Mouse (Mus musculus): ENCODE results near the gene Usp21. TPM values are rescaled to one million over a fixed set of nuclear protein-coding genes. Genes with fewer than 3 reads are reported as not detected.
"Not testable (repeated sequence)": the region's sequence is repeated elsewhere in the genome, so short reads cannot be mapped to it uniquely, and the experiment has no call there.

Usp21 gene
- polyA plus RNA-seq, 1 experiment from 2014 or later, result 106 TPM

DNA sequence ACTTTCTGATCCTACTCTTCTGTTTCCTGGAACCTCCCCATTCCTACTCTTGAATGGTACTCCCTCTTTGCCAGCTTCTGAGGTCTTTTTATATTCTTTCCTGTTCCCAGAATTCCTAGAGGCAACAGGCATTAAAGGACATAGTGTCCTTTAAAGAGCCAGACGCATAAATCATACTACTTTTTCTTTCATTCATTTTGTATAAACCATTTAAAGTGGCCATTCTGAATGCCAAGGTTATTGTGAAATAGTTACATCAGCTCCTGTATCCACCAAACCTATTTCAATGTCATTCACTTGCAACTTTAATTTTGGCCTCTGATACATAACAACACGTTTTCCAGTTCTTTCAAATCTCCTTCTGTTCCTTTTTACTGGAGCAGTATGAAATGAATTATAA lies 21.5 kb upstream of the Usp21 start:
- Histone ChIP-seq H3K4me3 (no peak overlapping the region), H3K4me1 (replicated peaks) (no peaks in the 10 kb centered on the region), H3K27me3 (no peaks in the 10 kb centered on the region), H3K9ac (no peak overlapping the region), H3K9me3 (no peaks in the 10 kb centered on the region), H3K27ac (replicated peaks) (no peak overlapping the region), H3K36me3 (no peaks in the 10 kb centered on the region), H3K4me2 (no peak overlapping the region)
- no peak for ATAC-seq (ENCODE audit: low FRiP score, low read depth)
- WGBS, result 81% methylated on average over 2 of the region's 2 CpGs

DNA sequence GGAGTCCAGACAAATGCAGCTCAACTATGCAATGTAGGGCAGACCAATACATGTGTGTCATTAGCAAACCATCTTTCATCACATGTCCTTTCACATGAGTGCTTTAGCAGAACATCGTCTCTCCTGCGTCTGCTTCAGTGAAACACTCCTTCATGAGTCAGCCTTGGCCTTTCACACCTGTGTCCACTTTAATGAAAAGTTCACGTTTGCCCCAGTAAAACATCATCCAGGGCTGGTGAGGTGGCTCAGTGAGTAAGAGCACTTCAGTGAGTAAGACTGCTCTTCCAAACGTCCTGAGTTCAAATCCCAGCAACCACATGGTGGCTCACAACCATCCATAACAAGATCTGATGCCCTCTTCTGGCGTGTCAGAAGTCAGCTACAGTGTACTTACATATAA lies 18.4 kb upstream of the Usp21 start:
- H3K9me3 ChIP-seq; H3K27ac ChIP-seq (replicated peaks); H3K4me3 ChIP-seq; H3K4me1 ChIP-seq (replicated peaks); ATAC-seq (ENCODE audit: low FRiP score, low read depth); H3K9ac ChIP-seq; H3K36me3 ChIP-seq; H3K27me3 ChIP-seq; H3K4me2 ChIP-seq: not testable (repeated sequence)
- WGBS, result 73% methylated on average over 5 of the region's 5 CpGs

- Histone ChIP-seq H3K27ac (replicated peaks) (no peak overlapping the region), H3K4me1 (replicated peaks) (peaks cover 14% of the 10 kb centered on the region), H3K4me2 (no peak overlapping the region), H3K36me3 (no peaks in the 10 kb centered on the region), H3K27me3 (peaks cover 22% of the 10 kb centered on the region), H3K9me3 (no peaks in the 10 kb centered on the region), H3K9ac (no peak overlapping the region), H3K4me3 (no peak overlapping the region)
- WGBS, result 75% methylated on average over 3 of the region's 3 CpGs
- ATAC-seq (ENCODE audit: low FRiP score, low read depth), result no peak
Observed at GRCm38 (mm10) chr1:171298226-171298625, 10.4 kb upstream of the Usp21 start.

DNA sequence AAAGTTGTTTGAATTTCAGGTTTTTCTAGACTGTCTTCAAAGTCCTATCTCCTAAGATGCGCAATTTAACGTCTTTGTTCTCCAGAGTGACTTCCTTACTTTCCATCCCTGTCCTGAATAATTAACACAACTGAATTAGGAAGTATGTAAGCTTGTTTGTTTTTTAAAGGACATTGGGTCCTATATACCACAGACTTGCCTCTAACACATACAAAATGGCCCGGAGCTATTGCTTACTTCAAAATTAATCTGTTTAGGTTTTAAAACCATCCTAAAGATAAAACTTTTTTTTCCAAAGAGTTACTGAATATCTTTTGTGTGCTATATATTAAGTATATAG lies 7.2 kb upstream of the Usp21 start:
- Histone ChIP-seq H3K27ac (replicated peaks) (peak overlapping the region; percentile 96), H3K4me2 (peak overlapping the region; percentile 72), H3K9ac (peak overlapping the region; percentile 76), H3K27me3 (peaks cover 20% of the 10 kb centered on the region), H3K36me3 (no peaks in the 10 kb centered on the region; the same call in 1 of the 2 replicates), H3K4me1 (replicated peaks) (peaks cover 16% of the 10 kb centered on the region), H3K4me3 (peak overlapping the region; percentile 70), H3K9me3 (no peaks in the 10 kb centered on the region)
- ATAC-seq (ENCODE audit: low FRiP score, low read depth), result no peak
- WGBS, result 17% methylated on average over 3 of the region's 3 CpGs

GRCm38 (mm10) chr1:171294298-171295062 lies 6.7 kb upstream of the Usp21 start, which contains the start of gene Ufc1:
Gene Ufc1, minus strand, starts transcription at chr1:171295024.
- H3K27ac ChIP-seq (replicated peaks), result peak within 1 kb of the TSS; percentile 96

DNA sequence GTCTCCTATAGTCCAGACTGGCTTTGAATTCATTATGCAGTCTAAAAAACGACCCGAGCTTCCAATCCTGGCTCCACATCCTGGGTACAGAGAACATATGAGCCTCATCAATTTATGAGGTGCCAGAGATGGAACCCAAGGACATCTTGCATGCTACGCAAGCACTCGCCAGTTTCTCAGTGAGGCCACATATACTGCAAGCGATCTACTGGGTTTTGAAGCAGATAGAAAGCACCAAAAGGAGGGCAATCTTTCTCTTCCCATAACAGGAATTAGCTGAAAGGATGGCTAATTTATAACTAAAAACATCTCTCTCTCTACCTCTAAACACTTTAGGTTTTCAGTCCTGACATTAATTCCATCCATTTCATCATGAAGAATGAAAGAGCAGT lies 6.1 kb upstream of the Usp21 start:
- Histone ChIP-seq H3K9ac (peak overlapping the region; percentile 76), H3K4me3 (peak overlapping the region; percentile 70), H3K4me1 (replicated peaks) (peaks cover 16% of the 10 kb centered on the region), H3K4me2 (peak overlapping the region; percentile 72), H3K27me3 (peaks cover 19% of the 10 kb centered on the region), H3K9me3 (no peaks in the 10 kb centered on the region), H3K36me3 (peaks cover 10% of the 10 kb centered on the region), H3K27ac (replicated peaks) (peak overlapping the region; percentile 96)
- 35% methylated on average over 5 of the region's 5 CpGs for WGBS
- no peak for ATAC-seq (ENCODE audit: low FRiP score, low read depth)

More at GRCm38 (mm10) chr1:171294298-171295062, 6.7 kb upstream of the Usp21 start, which contains the start of gene Ufc1:
- H3K27me3 ChIP-seq, result peaks cover 20% of the 10 kb centered on the region
- H3K36me3 ChIP-seq, result peaks cover 5% of the 10 kb centered on the region
- H3K9ac ChIP-seq, result peak within 1 kb of the TSS; percentile 76
- WGBS, result 1% methylated on average over 42 of the region's 42 CpGs
- H3K4me1 ChIP-seq (replicated peaks), result peaks cover 16% of the 10 kb centered on the region
- peak within 1 kb of the TSS; percentile 72 for H3K4me2 ChIP-seq
- no peaks in the 10 kb centered on the region for H3K9me3 ChIP-seq
- peak; percentile 89 for ATAC-seq (ENCODE audit: low FRiP score, low read depth)
- peak within 1 kb of the TSS; percentile 70 for H3K4me3 ChIP-seq

- no peak for ATAC-seq (ENCODE audit: low FRiP score, low read depth)
- H3K4me3 ChIP-seq, result peak overlapping the region; percentile 70
- H3K36me3 ChIP-seq, result peaks cover 16% of the 10 kb centered on the region
- 0 out of 2 replicates have a peak overlapping the region, but pooled peaks have one; percentile 96 for H3K27ac ChIP-seq (replicated peaks)
- 83% methylated on average over 3 of the region's 3 CpGs for WGBS
- peaks cover 18% of the 10 kb centered on the region for H3K27me3 ChIP-seq
- peaks cover 18% of the 10 kb centered on the region for H3K4me1 ChIP-seq (replicated peaks)
- H3K9ac ChIP-seq, result peak overlapping the region; percentile 76; the same call in 1 of the 2 replicates
- peak overlapping the region; percentile 72 for H3K4me2 ChIP-seq
- H3K9me3 ChIP-seq, result no peaks in the 10 kb centered on the region
Observed at GRCm38 (mm10) chr1:171293351-171293750, 5.6 kb upstream of the Usp21 start.

DNA sequence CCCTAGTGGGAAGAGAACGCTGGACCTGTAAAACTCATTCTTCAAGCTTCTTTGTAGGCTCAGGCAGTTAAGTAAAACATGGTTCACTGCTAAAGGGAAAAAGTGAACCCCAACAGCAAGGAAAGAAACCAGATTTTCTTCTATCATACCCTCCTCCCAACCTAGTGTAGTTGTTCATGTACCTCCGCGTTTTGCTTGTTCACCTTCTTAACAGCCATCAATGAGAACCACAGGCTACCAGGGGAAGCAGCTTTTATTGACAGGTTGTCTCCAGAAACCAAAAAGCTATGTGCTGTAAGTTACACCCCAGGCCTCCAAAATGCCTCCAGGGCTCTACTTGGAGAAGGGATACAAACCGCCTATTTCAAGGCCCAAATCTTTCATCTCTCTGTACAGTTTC lies 537 bp upstream of the Usp21 start:
- Histone ChIP-seq H3K27ac (replicated peaks) (peak overlapping the region; percentile 95), H3K4me3 (no peak overlapping the region), H3K9me3 (no peaks in the 10 kb centered on the region), H3K27me3 (no peaks in the 10 kb centered on the region), H3K9ac (no peak overlapping the region), H3K4me1 (replicated peaks) (peaks cover 29% of the 10 kb centered on the region), H3K4me2 (peak overlapping the region; percentile 59), H3K36me3 (peaks cover 37% of the 10 kb centered on the region)
- 74% methylated on average over 4 of the region's 4 CpGs for WGBS
- no peak for ATAC-seq (ENCODE audit: low FRiP score, low read depth)

- H3K36me3 ChIP-seq, result peaks cover 44% of the 10 kb centered on the region
- H3K4me2 ChIP-seq, result peak overlapping the region; percentile 59
- H3K4me1 ChIP-seq (replicated peaks), result peaks cover 34% of the 10 kb centered on the region
- H3K4me3 ChIP-seq, result peak overlapping the region; percentile 85
- no peak for ATAC-seq (ENCODE audit: low FRiP score, low read depth)
- 0 out of 2 replicates have a peak overlapping the region, but pooled peaks have one; percentile 94 for H3K9ac ChIP-seq
- no peaks in the 10 kb centered on the region for H3K27me3 ChIP-seq
- H3K9me3 ChIP-seq, result no peaks in the 10 kb centered on the region
- H3K27ac ChIP-seq (replicated peaks), result no peak overlapping the region; the same call in 1 of the 2 replicates
- WGBS, result 90% methylated on average over 19 of the region's 19 CpGs
Observed at GRCm38 (mm10) chr1:171286517-171286916, 1.3 kb downstream of the Usp21 start.

DNA sequence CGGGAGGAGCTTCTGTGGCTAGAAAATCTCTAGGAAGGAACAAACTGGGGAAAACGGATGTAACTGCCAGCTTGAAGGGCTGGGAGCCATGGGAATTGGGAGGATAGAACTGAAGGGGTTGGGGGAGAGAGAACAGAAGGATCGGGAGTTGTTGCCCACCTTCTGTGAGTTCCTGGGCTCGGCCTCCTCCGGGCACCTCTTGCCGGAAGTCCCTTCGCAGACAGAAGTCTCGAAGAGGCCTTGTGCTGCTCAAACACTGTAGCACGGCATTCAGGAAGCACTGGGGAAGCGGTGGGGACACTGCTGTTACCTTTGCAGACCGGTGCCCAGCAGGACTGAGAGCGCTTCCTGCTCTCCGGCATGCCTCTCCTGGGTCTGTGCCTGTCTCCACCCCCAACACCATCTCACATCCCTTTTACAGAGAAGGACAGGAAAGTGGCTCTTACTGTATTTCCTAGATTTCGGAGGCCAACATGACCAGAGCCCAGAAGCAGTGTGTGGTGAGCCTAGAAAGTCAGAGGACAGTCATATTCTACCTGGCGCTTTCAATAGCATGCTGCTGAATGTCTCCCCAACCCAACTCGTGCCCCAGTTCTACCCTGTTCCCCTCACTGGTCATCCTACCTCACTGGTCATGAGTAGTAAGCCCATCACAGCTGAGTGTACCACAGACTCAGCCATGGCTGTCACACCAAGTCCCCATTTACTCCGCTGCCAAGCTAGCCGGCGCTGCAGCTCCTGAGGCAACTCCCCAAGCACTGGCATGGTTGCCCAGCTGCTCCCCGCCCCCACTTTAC lies 2.5 kb downstream of the Usp21 start:
- Histone ChIP-seq H3K27ac (replicated peaks) (no peak overlapping the region), H3K4me3 (no peak overlapping the region), H3K9ac (no peak overlapping the region), H3K27me3 (no peaks in the 10 kb centered on the region), H3K36me3 (peaks cover 44% of the 10 kb centered on the region), H3K4me1 (replicated peaks) (peaks cover 42% of the 10 kb centered on the region), H3K9me3 (no peaks in the 10 kb centered on the region), H3K4me2 (no peak overlapping the region)
- no peak for ATAC-seq (ENCODE audit: low FRiP score, low read depth)
- WGBS, result 84% methylated on average over 20 of the region's 20 CpGs

- H3K27me3 ChIP-seq, result no peaks in the 10 kb centered on the region
- 88% methylated on average over 15 of the region's 15 CpGs for WGBS
- no peaks in the 10 kb centered on the region for H3K9me3 ChIP-seq
- no peak for ATAC-seq (ENCODE audit: low FRiP score, low read depth)
- peaks cover 50% of the 10 kb centered on the region for H3K4me1 ChIP-seq (replicated peaks)
- no peak overlapping the region for H3K27ac ChIP-seq (replicated peaks)
- H3K4me2 ChIP-seq, result no peak overlapping the region
- peaks cover 39% of the 10 kb centered on the region for H3K36me3 ChIP-seq
- no peak overlapping the region for H3K4me3 ChIP-seq
- H3K9ac ChIP-seq, result no peak overlapping the region
Observed at GRCm38 (mm10) chr1:171284491-171284890, 3.3 kb downstream of the Usp21 start.

Data from hindbrain, embryonic 15.5 days (tissue).